Mouse (Mus musculus): ENCODE data around the gene Rrp15.
A peak's percentile ranks its signal among the peaks of the same experiment; 100 is the strongest.

DNA sequence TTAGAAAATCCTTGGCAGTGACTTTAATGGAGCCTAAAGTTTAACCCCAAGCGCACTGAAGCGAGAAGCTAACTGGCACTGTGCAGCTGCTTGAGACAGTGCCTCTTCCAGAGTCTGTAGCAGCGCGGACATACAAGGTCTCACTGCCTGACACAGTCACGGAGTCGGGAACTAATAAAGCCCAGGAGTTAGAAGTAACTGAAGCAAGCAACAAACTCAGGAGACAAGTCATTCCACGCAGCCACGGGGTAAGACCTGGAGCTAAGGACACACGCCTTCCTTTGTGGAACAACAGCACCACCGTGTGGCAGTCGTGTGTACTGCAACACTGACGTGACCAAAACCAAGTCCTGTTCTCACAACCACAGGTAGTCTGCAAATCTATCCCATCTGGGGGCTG is 27.3 kb downstream of the Rrp15 start:
- TF ChIP-seq CTCF (IDR thresholded peaks at IDR 0.05; ENCODE audit: control insufficient read depth, insufficient read depth, insufficient replicate concordance, low read depth, low read length) (peak; percentile 97), POLR2A (IDR thresholded peaks at IDR 0.05; ENCODE audit: control insufficient read depth, low read depth, low read length) (no peak)

Measured in testis, adult 2 months (tissue).